Mouse (Mus musculus) R1 (cell line): ENCODE data around the gene Mul1.
A peak's percentile ranks its signal among the peaks of the same experiment; 100 is the strongest.

Experiments
- DNase-seq: peaks from one replicate; pipeline ENCODE4 v3.0.0-alpha.2; 2018; ENCODE audit warnings: low read depth, low spot score

The Mul1 gene

DNA sequence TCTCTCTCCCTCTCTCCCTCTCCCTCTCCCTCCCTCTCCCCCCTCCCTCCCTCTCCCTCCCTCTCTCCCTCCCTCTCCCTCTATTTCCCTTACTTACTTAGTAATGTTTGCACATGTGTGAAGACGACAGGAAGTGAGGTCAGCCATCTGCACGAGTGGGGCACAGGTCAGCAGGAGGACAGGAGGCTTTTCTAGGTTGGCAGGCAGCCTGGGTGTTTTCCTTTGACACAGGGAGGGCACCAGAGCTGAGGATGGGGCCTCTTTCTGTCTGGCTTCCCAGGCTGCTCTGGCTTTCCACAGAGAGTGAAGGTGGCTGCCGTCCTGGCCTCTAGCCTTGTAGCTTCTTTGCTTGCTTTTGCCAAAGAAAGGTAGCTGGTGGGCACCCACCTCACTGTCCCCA is 5.6 kb downstream of the Mul1 start:
- no peak for DNase-seq

- DNase-seq, result peak; percentile 97
Measured at GRCm38 (mm10) chr4:138444941-138445340, 10.5 kb downstream of the Mul1 start.

DNA sequence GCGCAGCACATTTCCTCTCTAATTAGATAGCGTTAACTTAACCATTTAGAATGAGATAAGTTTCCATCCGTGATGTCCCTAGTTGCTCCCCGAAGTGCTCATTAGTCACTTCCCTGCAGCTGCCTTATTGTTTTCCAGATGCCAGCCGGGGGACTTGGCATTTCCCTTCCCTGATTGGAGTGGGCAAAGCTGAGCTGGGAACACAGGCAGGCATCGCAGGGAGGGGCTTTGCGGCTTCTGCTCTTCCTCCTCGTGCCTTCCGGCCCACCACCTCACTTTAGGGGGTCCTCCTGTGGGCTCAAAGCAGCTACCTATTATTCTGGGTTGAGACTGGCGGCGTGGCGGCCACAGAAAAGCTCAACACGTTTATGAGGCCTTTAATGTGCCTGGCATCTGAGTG is 12.5 kb downstream of the Mul1 start:
- no peak for DNase-seq

DNA sequence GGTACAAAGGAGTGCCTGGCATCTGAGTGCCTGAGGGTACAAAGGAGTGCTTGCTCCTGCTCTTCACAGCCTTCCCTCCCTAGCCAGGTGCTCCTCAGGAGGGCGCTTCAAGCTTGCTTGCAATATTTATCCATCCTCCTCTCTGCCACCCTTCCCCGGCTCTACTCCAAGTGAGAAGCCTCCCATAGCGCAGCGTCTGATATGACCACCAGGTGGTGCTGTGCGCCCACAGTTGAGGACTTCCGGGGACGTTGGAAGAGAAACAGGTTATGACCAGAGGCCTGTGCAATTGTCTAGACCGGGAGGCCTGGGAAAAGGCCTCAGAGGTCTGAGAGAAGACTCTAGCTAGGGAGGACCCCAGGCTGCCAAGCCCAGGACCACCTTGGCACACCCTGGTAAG is 12.9 kb downstream of the Mul1 start:
- peak; percentile 92 for DNase-seq

DNA sequence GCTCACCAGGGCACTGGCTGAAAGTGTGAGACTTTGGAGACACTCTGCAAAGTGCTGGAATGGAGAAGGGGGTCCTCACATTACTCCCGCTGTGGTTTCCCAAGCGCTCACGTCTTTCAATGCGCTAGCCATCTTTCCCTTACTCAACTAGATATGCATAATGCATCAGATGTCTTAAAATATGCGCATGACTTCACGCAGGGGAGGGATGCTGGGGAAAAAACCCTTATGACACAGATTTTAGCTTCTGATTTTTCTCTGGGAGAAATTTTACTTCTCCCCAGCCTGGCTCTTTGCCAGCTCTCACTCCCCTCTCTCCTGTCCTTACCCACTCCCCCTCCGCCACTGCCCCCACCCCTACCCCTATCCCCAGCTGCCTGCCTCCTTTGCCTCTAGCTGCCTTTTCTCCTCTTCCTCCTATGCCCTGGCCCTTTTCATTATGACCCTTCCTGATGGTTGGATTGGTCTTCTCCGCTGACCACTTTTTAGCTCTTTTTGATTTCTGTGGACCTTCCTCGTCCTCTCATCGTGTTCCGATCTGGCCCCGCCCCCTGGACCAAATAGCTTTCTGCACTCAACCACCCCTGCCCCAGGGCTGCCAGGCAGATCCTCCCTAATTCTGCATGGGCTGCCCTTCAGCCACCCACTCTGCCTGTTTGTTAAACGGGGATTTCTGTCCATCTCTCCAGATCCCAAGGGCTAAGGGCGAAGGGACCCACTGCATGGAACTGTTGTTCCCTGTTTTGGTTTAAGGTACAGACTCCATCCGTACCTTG is 13.5 kb downstream of the Mul1 start:
- DNase-seq, result no peak

- peak; percentile 80 for DNase-seq
Measured at GRCm38 (mm10) chr4:138448872-138449615, 14.6 kb downstream of the Mul1 start.

GRCm38 (mm10) chr4:138449636-138450314 is 15.3 kb downstream of the Mul1 start:
- DNase-seq, result peak; percentile 89

DNA sequence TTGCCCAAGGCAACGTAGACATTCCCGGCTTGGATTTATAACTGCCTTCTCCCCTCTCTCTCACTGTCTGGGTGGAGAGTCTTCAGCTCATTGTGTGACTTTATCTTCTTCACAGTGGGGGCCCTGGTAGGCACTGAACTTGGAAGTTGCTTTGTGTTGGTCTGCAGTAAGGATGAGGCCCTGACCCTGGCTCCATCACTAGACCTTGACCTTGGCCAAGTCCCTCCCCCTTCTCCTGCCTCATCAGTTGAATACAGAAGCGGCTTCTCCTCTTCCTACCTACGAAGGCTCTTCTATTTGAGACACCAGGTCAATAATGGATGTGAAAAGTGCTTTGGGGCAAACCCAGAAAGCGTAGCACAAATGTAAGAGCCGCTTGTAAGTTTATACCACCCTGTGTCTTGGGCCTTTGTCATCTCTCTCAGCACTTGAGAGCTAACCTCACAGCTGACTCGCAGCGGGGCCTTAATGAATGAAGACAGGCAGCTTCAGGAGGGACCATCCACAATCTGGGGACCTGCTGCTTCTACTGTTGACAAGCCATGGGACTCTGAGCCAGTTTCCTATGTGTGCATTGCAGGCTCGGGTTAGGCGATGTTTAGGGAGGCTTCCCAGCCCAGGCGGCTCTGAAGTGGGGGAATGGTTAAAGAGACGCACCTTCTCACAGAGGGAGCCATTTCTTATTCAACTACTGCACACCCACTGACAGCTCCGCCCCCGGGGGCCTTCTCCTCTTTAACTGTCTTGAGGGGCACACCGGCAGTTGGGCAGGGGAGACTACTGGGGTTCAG is 18.0 kb downstream of the Mul1 start:
- peak; percentile 80 for DNase-seq

GRCm38 (mm10) chr4:138453097-138453752 is 18.8 kb downstream of the Mul1 start:
- DNase-seq, result peak; percentile 91

DNA sequence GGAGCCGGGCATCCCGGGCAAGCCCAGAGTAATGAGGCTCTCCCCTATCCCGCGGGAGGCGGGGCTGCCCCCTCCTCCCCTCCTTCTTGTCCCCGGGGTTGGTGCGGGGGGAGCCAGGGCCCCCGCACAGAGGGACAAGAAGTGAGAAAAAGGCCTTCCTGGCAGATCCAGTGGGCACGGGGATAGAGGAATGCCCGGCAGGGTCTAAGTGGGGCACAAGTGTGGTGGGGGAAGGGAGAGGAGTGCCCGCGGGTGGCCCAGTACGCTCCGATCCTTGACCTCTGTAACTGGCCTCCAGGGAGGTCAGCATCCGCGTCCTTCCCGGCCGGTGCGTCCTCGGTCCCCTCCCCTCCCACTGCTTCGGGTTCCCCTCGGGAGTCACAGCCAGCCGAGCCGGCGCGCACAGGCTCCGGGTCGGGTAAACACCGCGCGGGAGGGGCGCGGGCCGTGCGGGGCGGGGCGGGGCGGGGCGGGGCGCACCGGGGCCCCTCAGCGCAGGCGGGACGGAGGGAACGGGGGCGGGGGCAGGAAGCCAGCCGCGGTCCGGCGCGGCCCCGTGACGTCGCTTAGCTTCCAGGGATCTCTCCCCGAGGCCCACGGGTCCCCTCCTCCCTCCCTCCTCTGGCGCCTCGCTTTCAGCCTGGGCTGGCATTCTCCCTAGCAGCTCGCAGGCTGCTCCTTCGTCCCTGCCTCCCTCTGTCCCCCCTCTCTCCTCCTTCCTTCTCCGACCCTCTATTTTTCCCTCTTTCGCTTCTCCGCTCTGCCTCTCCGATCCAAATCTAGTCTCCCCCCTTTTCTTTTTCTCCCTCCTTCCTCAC is 19.5 kb downstream of the Mul1 start, which contains the start of gene Camk2n1:
Gene Camk2n1 (plus strand): TSS at position 562 of the 818 bp plus-strand sequence.
- DNase-seq, result peak; percentile 70

- peak; percentile 81 for DNase-seq
Measured at GRCm38 (mm10) chr4:138454571-138455140, 20.2 kb downstream of the Mul1 start.

DNA sequence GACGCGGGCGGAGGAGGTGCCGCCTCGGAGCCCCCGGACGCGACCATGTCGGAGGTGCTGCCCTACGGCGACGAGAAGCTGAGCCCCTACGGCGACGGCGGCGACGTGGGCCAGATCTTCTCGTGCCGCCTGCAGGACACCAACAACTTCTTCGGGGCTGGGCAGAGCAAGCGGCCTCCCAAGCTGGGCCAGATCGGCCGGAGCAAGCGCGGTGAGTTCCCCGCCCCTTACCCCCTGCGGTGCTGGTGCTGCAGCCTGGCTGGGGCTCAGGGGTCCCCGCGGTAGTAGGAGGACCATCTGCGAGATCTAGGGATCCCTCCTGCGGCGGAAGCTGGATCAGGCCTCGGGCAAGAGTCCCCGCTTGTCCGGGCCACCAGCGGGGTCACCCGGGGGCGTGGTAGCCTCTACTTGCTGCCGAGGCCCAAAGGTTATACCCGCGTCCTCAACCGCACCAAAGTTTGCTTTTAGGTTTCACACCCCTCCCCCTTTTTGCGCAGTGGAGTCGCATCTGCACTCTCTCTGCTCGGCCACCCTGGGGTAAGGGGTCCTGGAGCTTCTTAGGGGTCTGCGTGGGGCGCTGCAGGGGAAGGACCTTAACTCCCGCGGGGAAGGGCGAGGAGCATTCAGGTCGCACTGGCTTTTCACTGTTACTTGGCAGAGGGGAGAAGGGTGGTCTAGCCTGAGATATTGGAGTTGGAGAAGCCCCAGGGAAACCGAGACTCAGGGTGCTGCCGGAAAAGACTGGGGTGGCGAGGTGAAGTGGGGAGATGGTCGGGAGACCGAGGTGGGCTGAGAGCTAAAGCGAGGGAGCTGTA is 20.9 kb downstream of the Mul1 start:
- peak; percentile 62 for DNase-seq

DNA sequence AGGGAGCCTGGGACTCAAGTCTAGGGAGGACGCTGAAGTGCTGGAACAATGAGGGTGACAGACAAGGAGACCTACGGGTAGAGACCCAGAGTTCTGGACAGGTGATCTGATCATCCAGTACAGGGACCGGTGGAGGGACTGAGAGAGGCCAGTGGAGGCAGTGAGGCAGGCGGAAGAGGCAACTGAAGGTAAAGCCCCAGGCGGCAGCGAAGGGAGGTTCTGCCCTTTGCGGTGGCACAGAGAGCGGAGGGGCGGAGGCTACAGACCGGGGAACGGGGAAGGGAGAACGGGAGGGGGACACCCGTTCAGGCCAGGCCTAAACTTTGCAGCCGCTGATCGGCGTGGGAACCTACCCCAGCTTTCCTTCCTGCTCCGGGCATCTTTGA is 21.5 kb downstream of the Mul1 start:
- no peak for DNase-seq

DNA sequence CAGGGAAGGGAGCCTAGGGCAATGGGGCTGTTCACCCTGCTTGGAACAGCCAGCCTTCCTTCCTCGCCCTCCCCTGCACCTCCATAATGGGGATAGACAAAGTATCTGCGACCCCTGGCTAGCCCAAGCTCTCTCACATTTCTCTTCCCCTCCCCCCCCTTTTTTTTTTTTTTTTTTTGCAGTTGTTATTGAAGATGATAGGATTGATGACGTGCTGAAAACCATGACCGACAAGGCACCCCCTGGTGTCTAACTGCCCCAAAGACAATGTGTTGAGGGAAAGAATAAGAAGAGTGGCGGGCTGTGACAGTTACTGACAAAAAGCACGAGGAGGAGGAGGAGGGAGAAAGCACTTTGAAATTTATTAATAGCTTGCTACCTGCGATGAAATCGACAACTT is 22.1 kb downstream of the Mul1 start:
- DNase-seq, result no peak

- no peak for DNase-seq
Measured at GRCm38 (mm10) chr4:138457091-138457490, 22.6 kb downstream of the Mul1 start.

DNA sequence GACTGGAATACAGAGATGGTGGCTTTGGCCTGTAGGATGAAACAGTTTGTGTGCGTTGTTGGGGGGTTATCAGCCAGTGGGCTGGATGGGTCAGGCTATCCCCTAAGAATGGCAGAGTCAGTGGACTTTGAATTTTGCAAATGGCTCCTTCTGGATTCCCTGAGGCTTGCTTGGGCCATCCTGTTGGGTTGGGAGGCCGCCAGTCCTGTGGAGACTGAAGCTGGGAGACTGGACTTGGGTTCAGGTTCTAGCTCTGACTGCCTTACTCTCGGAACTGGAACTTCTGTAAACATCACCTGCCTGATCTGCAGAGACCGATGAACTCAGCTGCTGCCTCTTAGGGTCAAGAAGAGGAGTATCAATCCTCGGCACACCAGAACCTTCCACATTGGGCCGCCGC is 23.7 kb downstream of the Mul1 start:
- DNase-seq, result no peak

GRCm38 (mm10) chr4:138458735-138459440 is 24.4 kb downstream of the Mul1 start:
- peak; percentile 41 for DNase-seq

- no peak for DNase-seq
Measured at GRCm38 (mm10) chr4:138459775-138460174, 25.3 kb downstream of the Mul1 start.
